Mouse (Mus musculus) erythroblast, adult 5-6 weeks (primary cell): Measurements from ENCODE around the gene Hoxc11. TPM values are rescaled to one million over a fixed set of nuclear protein-coding genes. Genes with fewer than 3 reads are reported as not detected.

Source experiments
- ATAC-seq: replicated peaks from 2 replicates; pipeline ENCODE4 v1.8.0; 2016; ENCODE audit warnings: moderate number of reproducible peaks, mild to moderate bottlenecking, moderate TSS enrichment, inconsistent platforms; ENCODE audit not compliant: poor library complexity, low FRiP score, severe bottlenecking
- total RNA-seq, 2 experiments: library from RNA; stranded (forward) in 1 of 2; stranded (reverse) in 1 of 2; fragments of 150-400 nt in 1 of 2; fragments of 200-764, 138-1000 nt in 1 of 2; gene quantifications; 2 replicates each; pipeline versions ENCODE4 v1.2.3 to v1.2.4; 2015 to 2017; ENCODE audit warnings: low replicate concordance in 2 of 2

The Hoxc11 gene
- total RNA-seq (2015; ENCODE audit: low replicate concordance) (not detected in 2 replicates), total RNA-seq (2017; ENCODE audit: low replicate concordance) (not detected in 2 replicates)

GRCm38 (mm10) chr15:102954192-102955006 is at the start of gene Hoxc11:
Gene Hoxc11 (plus strand): TSS chr15:102954427.
- ATAC-seq: no peak

- ATAC-seq: no peak
These were observed 49.3 kb upstream of the Hoxc11 start for GRCm38 (mm10) chr15:102904946-102905345.

GRCm38 (mm10) chr15:102909536-102909935 is 44.7 kb upstream of the Hoxc11 start:
- ATAC-seq: no peak

GRCm38 (mm10) chr15:102910038-102910437 is 44.2 kb upstream of the Hoxc11 start:
- ATAC-seq: no peak

GRCm38 (mm10) chr15:102910496-102911095 is 43.6 kb upstream of the Hoxc11 start:
- no peak for ATAC-seq

GRCm38 (mm10) chr15:102913038-102913585 is 41.1 kb upstream of the Hoxc11 start:
- no peak for ATAC-seq

GRCm38 (mm10) chr15:102917972-102918572 is 36.2 kb upstream of the Hoxc11 start:
- ATAC-seq: no peak

GRCm38 (mm10) chr15:102918611-102919265 is 35.5 kb upstream of the Hoxc11 start:
- ATAC-seq: no peak

GRCm38 (mm10) chr15:102919336-102920180 is 34.7 kb upstream of the Hoxc11 start:
- no peak for ATAC-seq

GRCm38 (mm10) chr15:102920619-102921018 is 33.6 kb upstream of the Hoxc11 start:
- ATAC-seq: no peak

GRCm38 (mm10) chr15:102921053-102922011 is 32.9 kb upstream of the Hoxc11 start, which contains the start of gene Hoxc13:
Gene Hoxc13 (plus strand): TSS chr15:102921103.
- no peak for ATAC-seq

- ATAC-seq: no peak
These were observed 32.2 kb upstream of the Hoxc11 start for GRCm38 (mm10) chr15:102922012-102922362.

- no peak for ATAC-seq
These were observed 31.4 kb upstream of the Hoxc11 start for GRCm38 (mm10) chr15:102922636-102923500.

- no peak for ATAC-seq
These were observed 27.1 kb upstream of the Hoxc11 start for GRCm38 (mm10) chr15:102927032-102927645.

GRCm38 (mm10) chr15:102931706-102932358 is 22.4 kb upstream of the Hoxc11 start:
- no peak for ATAC-seq

- no peak for ATAC-seq
These were observed 19.8 kb upstream of the Hoxc11 start for GRCm38 (mm10) chr15:102934438-102934837.
